15 mouse cellular contexts compared by ENCODE assay signal in the genomic region with DNA sequence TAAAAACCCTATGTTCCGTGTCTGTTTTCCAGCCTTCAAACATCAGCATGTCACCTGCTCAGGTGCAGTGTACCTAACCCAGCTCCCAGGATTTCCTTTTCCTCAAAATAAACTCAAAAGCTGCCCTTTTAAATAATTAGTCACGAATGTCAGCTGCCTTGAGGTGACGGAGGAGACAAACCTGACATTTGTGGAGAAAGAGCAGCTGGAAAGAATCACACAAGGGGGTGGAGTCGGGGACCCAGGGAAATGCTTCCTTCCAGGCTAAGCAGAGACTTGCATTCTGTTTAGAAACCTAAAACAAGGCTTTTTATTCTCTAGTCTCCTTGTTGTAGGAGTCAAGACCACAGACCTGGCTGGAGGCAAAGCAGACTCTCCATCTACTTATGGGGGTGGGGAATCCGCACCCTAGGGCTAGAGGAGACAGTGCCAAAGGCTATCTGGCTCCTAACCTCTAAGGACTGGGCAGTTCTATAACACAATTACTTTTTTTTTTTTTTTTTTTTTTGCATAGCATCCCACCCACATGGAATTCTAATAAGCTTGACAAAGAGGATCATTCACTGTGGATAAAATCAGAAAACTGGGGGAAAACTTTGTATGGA. TPM values are rescaled to one million over a fixed set of nuclear protein-coding genes. Genes with fewer than 3 reads are reported as not detected.
A peak's percentile ranks its signal among the peaks of the same experiment; 100 is the strongest.
DNase-seq lines count a peak whose midpoint lies in the region; ATAC-seq and TF ChIP-seq lines count a peak whose summit lies in the region.
"Had no signal": no experiment of that assay in that cellular context is flagged by ENCODE, and none has a peak within 500 bp of the region (broad histone marks: within the 10 kb centered on the region; RNA-seq: fewer than 3 reads in every experiment).

No protein-coding gene starts in this region.

- 51% methylated on average over 5 of the region's 5 CpGs for WGBS in heart, adult 2 months
- 49% methylated on average over 5 of the region's 5 CpGs for WGBS in kidney, embryonic 14.5 days
- 61% methylated on average over 5 of the region's 5 CpGs for WGBS in midbrain, embryonic 13.5 days
- 63% methylated on average over 5 of the region's 5 CpGs for WGBS in midbrain, postnatal 0 days

- H3K4me1 ChIP-seq in heart, adult 2 months (ENCODE audit: control insufficient read depth, insufficient read depth, low read length): peaks cover 3% of the 10 kb centered on the region
- peaks cover 8% of the 10 kb centered on the region; the same call in 1 of the 2 replicates for H3K4me1 ChIP-seq in kidney, embryonic 14.5 days (ENCODE audit: control insufficient read depth, insufficient read depth, low read length)
- peaks cover 19% of the 10 kb centered on the region for H3K4me1 ChIP-seq in midbrain, embryonic 13.5 days (replicated peaks)
- H3K4me1 ChIP-seq in midbrain, postnatal 0 days (ENCODE audit: insufficient read depth, low read length): no peaks in the 10 kb centered on the region

- H3K4me3 ChIP-seq in heart, adult 2 months: no peak overlapping the region
- no peak overlapping the region for H3K4me3 ChIP-seq in kidney, embryonic 14.5 days (ENCODE audit: low read length)
- no peak overlapping the region for H3K4me3 ChIP-seq in midbrain, embryonic 13.5 days (replicated peaks)
- no peak overlapping the region for H3K4me3 ChIP-seq in midbrain, postnatal 0 days (ENCODE audit: low read depth, low read length)
- H3K4me3 ChIP-seq: embryonic facial prominence, embryonic 15.5 days had no signal

- H3K27ac ChIP-seq in heart, adult 2 months: no peak overlapping the region
- H3K27ac ChIP-seq in kidney, embryonic 14.5 days (ENCODE audit: low read depth, low read length): peak overlapping the region; percentile 12; the same call in 1 of the 2 replicates
- H3K27ac ChIP-seq in midbrain, embryonic 13.5 days: peak overlapping the region; percentile 19; the same call in 1 of the 2 replicates
- no peak overlapping the region for H3K27ac ChIP-seq in midbrain, postnatal 0 days (ENCODE audit: low read depth, low read length)
- H3K27ac ChIP-seq: embryonic facial prominence, embryonic 15.5 days had no signal

- TF ChIP-seq POLR2A in heart, adult 2 months (IDR thresholded peaks at IDR 0.05; ENCODE audit: insufficient read depth, low read depth, low read length): no peak

- no peak for TF ChIP-seq EP300 in heart, adult 2 months (IDR thresholded peaks at IDR 0.05; ENCODE audit: insufficient read depth, low read depth, low read length)

- no peaks in the 10 kb centered on the region for H3K79me2 ChIP-seq in heart, adult 2 months (replicated peaks; ENCODE audit: control insufficient read depth, insufficient read depth, low read length)

- intact Hi-C loops in heart, adult 2 months (cut with DNase I): no loop called here

- H3K9me3 ChIP-seq in kidney, embryonic 14.5 days (ENCODE audit: control insufficient read depth, low read length): no peaks in the 10 kb centered on the region
- H3K9me3 ChIP-seq in midbrain, embryonic 13.5 days: no peaks in the 10 kb centered on the region
- no peaks in the 10 kb centered on the region for H3K9me3 ChIP-seq in midbrain, postnatal 0 days (ENCODE audit: low read length)
- H3K9me3 ChIP-seq: embryonic facial prominence, embryonic 15.5 days had no signal

- H3K9ac ChIP-seq in heart, adult 2 months (ENCODE audit: low read depth, low read length): no peak overlapping the region
- no peak overlapping the region for H3K9ac ChIP-seq in kidney, embryonic 14.5 days (ENCODE audit: low read depth, low read length)
- H3K9ac ChIP-seq in midbrain, embryonic 13.5 days (replicated peaks): no peak overlapping the region
- H3K9ac ChIP-seq in midbrain, postnatal 0 days (replicated peaks; ENCODE audit: low read length, poor library complexity, severe bottlenecking): no peak overlapping the region
- H3K9ac ChIP-seq: embryonic facial prominence, embryonic 15.5 days had no signal

- DNase-seq in heart, adult 11 months: peak; percentile 82
- DNase-seq in heart, adult 2 months: no peak
- DNase-seq in kidney, postnatal 10 days: no peak
- no peak for DNase-seq in midbrain, postnatal 0 days (ENCODE audit: low spot score)
- DNase-seq in mesoderm, embryonic 11.5 days (ENCODE audit: low read depth, low spot score): peak; percentile 23
- no peak for DNase-seq in left cerebral cortex, adult 18-20 months (ENCODE audit: low spot score in 2 of 2)
- DNase-seq: adrenal gland, adult 2 months; cerebellum, adult 8-10 months; gastrocnemius, postnatal 25 days; lung, postnatal 36 days; thymus, postnatal 25 days had no signal

- no peaks in the 10 kb centered on the region for H3K27me3 ChIP-seq in heart, adult 2 months (ENCODE audit: control insufficient read depth, insufficient read depth, low read length)
- H3K27me3 ChIP-seq in kidney, embryonic 14.5 days (ENCODE audit: control insufficient read depth, insufficient read depth, low read length): no peaks in the 10 kb centered on the region
- no peaks in the 10 kb centered on the region for H3K27me3 ChIP-seq in midbrain, embryonic 13.5 days
- H3K27me3 ChIP-seq in midbrain, postnatal 0 days (ENCODE audit: insufficient read depth, low read length): no peaks in the 10 kb centered on the region
- H3K27me3 ChIP-seq: embryonic facial prominence, embryonic 15.5 days had no signal

- TF ChIP-seq CTCF in heart, adult 2 months (IDR thresholded peaks at IDR 0.05): no peak
- no peak for TF ChIP-seq CTCF in midbrain, postnatal 0 days (IDR thresholded peaks at IDR 0.05)

- H3K36me3 ChIP-seq in heart, adult 2 months (ENCODE audit: control insufficient read depth, insufficient read depth, low read length): no peaks in the 10 kb centered on the region; the same call in 1 of the 2 replicates
- no peaks in the 10 kb centered on the region for H3K36me3 ChIP-seq in kidney, embryonic 14.5 days (ENCODE audit: control insufficient read depth, insufficient read depth, low read length)
- no peaks in the 10 kb centered on the region; the same call in 1 of the 2 replicates for H3K36me3 ChIP-seq in midbrain, embryonic 13.5 days
- H3K36me3 ChIP-seq in midbrain, postnatal 0 days (ENCODE audit: insufficient read depth, low read length): no peaks in the 10 kb centered on the region
- H3K36me3 ChIP-seq: embryonic facial prominence, embryonic 15.5 days had no signal

- ATAC-seq in kidney, embryonic 14.5 days (ENCODE audit: low FRiP score, low TSS enrichment): no peak; the same call in 1 of the 2 replicates
- ATAC-seq in midbrain, embryonic 13.5 days: no peak
- ATAC-seq in midbrain, postnatal 0 days (ENCODE audit: low FRiP score): no peak; the same call in 1 of the 2 replicates
- ATAC-seq: forebrain, embryonic 14.5 days had no signal

- H3K4me2 ChIP-seq in kidney, embryonic 14.5 days (replicated peaks; ENCODE audit: low read depth, low read length): no peak overlapping the region
- no peak overlapping the region for H3K4me2 ChIP-seq in midbrain, embryonic 13.5 days (replicated peaks)
- H3K4me2 ChIP-seq in midbrain, postnatal 0 days (ENCODE audit: low read depth, low read length, poor library complexity, severe bottlenecking): no peak overlapping the region
- H3K4me2 ChIP-seq: embryonic facial prominence, embryonic 15.5 days had no signal

RNA-seq across cellular contexts. Expression of a gene that starts 29.9 kb away (rescaled TPM):
- total RNA-seq in heart, adult 2 months (2021): 10 to 100 TPM; 80.9 to 85.2 TPM
- polyA plus RNA-seq in heart, adult 2 months (2012; rRNA removed): 26.4 and 34.2 TPM in 2 replicates
- polyA plus RNA-seq in kidney, embryonic 14.5 days (2014; fragmentation: Nextera tagmentation; extraction: Ambion mirVana): 20.7 and 30.0 TPM in 2 replicates
- 28.6 and 29.2 TPM in 2 replicates for polyA plus RNA-seq in midbrain, embryonic 13.5 days (2015; fragmentation: Nextera tagmentation; extraction: Ambion mirVana)
- 33.9 and 37.9 TPM in 2 replicates for total RNA-seq in midbrain, postnatal 0 days (2014; rRNA removed)
- 20.9 and 23.4 TPM in 2 replicates for polyA plus RNA-seq in midbrain, postnatal 0 days (2015; fragmentation: Nextera tagmentation; extraction: Ambion mirVana)
- total RNA-seq in left cerebral cortex, adult 18-20 months (2021): 10 to 100 TPM; 92.7 to 94.7 TPM

Comparison
In these comparisons a context has a peak if more than half of its experiments do, and no peak if none do; other contexts are left out.
1. DNase-seq: peak in heart, adult 11 months (single experiment) and mesoderm, embryonic 11.5 days (single experiment); none in heart, adult 2 months (0 of 2), kidney, postnatal 10 days (single experiment), midbrain, postnatal 0 days (single experiment) and left cerebral cortex, adult 18-20 months (0 of 2).
2. H3K27ac ChIP-seq: peak in kidney, embryonic 14.5 days (single experiment) and midbrain, embryonic 13.5 days (single experiment); none in heart, adult 2 months (single experiment) and midbrain, postnatal 0 days (single experiment).